Mouse (Mus musculus) gastrocnemius, postnatal 10 days (tissue): ENCODE results near the gene Rbm42. TPM values are rescaled to one million over a fixed set of nuclear protein-coding genes. Genes with fewer than 3 reads are reported as not detected.

ENCODE experiments used
- DNase-seq: peaks from one replicate; pipeline ENCODE4 v3.0.0; 2021; ENCODE audit warnings: mixed read lengths
- long read RNA-seq, 2 experiments: library from polyadenylated mRNA; stranded (forward); transcript quantifications; one replicate each; pipeline ENCODE4 v2.0.0; 2021
- total RNA-seq, 2 experiments: library from RNA; stranded (reverse); gene quantifications; 2 replicates each; pipeline ENCODE4 v1.2.3; 2021

Rbm42 gene
- total RNA-seq = 10 to 100 TPM; 42.4 to 44.4 TPM
- long read RNA-seq, experiment 1, transcript Rbm42-201 (10 exons, 1,784 nt) = major isoform, 52 of 79 reads
- long read RNA-seq, experiment 1, transcript Rbm42-202 (9 exons, 1,526 nt) = minor isoform, 22 of 79 reads
- long read RNA-seq, experiment 1, partial matches to known transcripts = 3 of 79 reads
- long read RNA-seq, experiment 1, other reads (novel, unspliced or antisense) = 2 of 79 reads
- long read RNA-seq, experiment 2, transcript Rbm42-202 (9 exons, 1,526 nt) = minor isoform, 20 of 82 reads
- long read RNA-seq, experiment 2, transcript Rbm42-201 (10 exons, 1,784 nt) = major isoform, 57 of 82 reads
- long read RNA-seq, experiment 2, partial matches to known transcripts = 0 of 82 reads
- long read RNA-seq, experiment 2, other reads (novel, unspliced or antisense) = 5 of 82 reads

- peak; percentile 95 for DNase-seq
Observed at GRCm38 (mm10) chr7:30649591-30650540, at the start of gene Rbm42. Rbm42 (minus strand) TSS chr7:30650317.

GRCm38 (mm10) chr7:30698589-30698988 is 48.5 kb upstream of the Rbm42 start, which contains the start of gene 2200002J24Rik:
2200002J24Rik (plus strand) TSS chr7:30698926.
- no peak for DNase-seq

GRCm38 (mm10) chr7:30698101-30698500 is 48.0 kb upstream of the Rbm42 start:
- DNase-seq = no peak

GRCm38 (mm10) chr7:30688325-30688724 is 38.2 kb upstream of the Rbm42 start:
- DNase-seq = no peak

- DNase-seq = no peak
Observed at GRCm38 (mm10) chr7:30683425-30683824, 33.3 kb upstream of the Rbm42 start.

- no peak for DNase-seq
Observed at GRCm38 (mm10) chr7:30681897-30682296, 31.8 kb upstream of the Rbm42 start.

- peak; percentile 52 for DNase-seq
Observed at GRCm38 (mm10) chr7:30678263-30678975, 28.3 kb upstream of the Rbm42 start.

GRCm38 (mm10) chr7:30671480-30671879 is 21.4 kb upstream of the Rbm42 start, which contains the start of gene Pmis2:
Pmis2 (minus strand) TSS chr7:30671605.
- no peak for DNase-seq

GRCm38 (mm10) chr7:30669229-30669628 is 19.1 kb upstream of the Rbm42 start:
- DNase-seq = no peak

GRCm38 (mm10) chr7:30665321-30665720 is 15.2 kb upstream of the Rbm42 start:
- DNase-seq = no peak

- peak; percentile 88 for DNase-seq
Observed at GRCm38 (mm10) chr7:30664529-30665200, 14.5 kb upstream of the Rbm42 start, which contains the start of gene Haus5. Haus5 (minus strand) TSS chr7:30664994.

GRCm38 (mm10) chr7:30639083-30639482 is 11.0 kb downstream of the Rbm42 start:
- DNase-seq = no peak

- no peak for DNase-seq
Observed at GRCm38 (mm10) chr7:30636395-30636794, 13.7 kb downstream of the Rbm42 start.

GRCm38 (mm10) chr7:30635752-30636151 is 14.4 kb downstream of the Rbm42 start, which contains the start of gene Etv2:
Etv2 (minus strand) TSS chr7:30635852.
- DNase-seq = no peak

GRCm38 (mm10) chr7:30634621-30635020 is 15.5 kb downstream of the Rbm42 start:
- peak; percentile 60 for DNase-seq

GRCm38 (mm10) chr7:30633762-30634412 is 16.2 kb downstream of the Rbm42 start:
- no peak for DNase-seq

- DNase-seq = no peak
Observed at GRCm38 (mm10) chr7:30629013-30629412, 21.1 kb downstream of the Rbm42 start.

- no peak for DNase-seq
Observed at GRCm38 (mm10) chr7:30626647-30627046, 23.5 kb downstream of the Rbm42 start.

GRCm38 (mm10) chr7:30625530-30626384 is 24.4 kb downstream of the Rbm42 start, which contains the start of gene Cox6b1:
Cox6b1 (minus strand) TSS chr7:30626151.
- DNase-seq = peak; percentile 87

- no peak for DNase-seq
Observed at GRCm38 (mm10) chr7:30619202-30619601, 30.9 kb downstream of the Rbm42 start.
